Mouse (Mus musculus) large intestine, adult 2 months (tissue): ENCODE results near the gene Amh. TPM values are rescaled to one million over a fixed set of nuclear protein-coding genes. Genes with fewer than 3 reads are reported as not detected.

ENCODE experiments used
- DNase-seq: peaks from one replicate; pipeline ENCODE4 v3.0.0-alpha.2; 2012; ENCODE audit warnings: low read depth, low spot score
- WGBS: fragments of 180-500 bp; shearing (Covaris S2); methylation state at CpG from one replicate; pipeline ENCODE4 v1.1.7; 2018; 5-methylcytosine and 5-hydroxymethylcytosine counted together
- polyA plus RNA-seq: library from polyadenylated mRNA; depleted of rRNA; stranded (reverse); fragments of >200 nt; gene quantifications from 2 replicates; pipeline ENCODE4 v1.2.3, GENCODE M21; 2012; rRNA removed

The Amh gene
- polyA plus RNA-seq: 0.63 and 0.96 TPM in 2 replicates

- 78% methylated on average over 6 of the region's 6 CpGs for WGBS
- DNase-seq: no peak
These were observed at the start of gene Amh for GRCm38 (mm10) chr10:80804916-80805315. Gene Amh, plus strand, starts transcription at chr10:80805243.

- under 1% methylated on average over 75 of the region's 75 CpGs for whole genome bisulfite sequencing
- DNase-seq: no peak
These were observed 49.6 kb upstream of the Amh start for GRCm38 (mm10) chr10:80755291-80756015.

GRCm38 (mm10) chr10:80756099-80756498 is 48.9 kb upstream of the Amh start:
- 10% methylated on average over 3 of the region's 3 CpGs for WGBS
- no peak for DNase-seq

- no peak for DNase-seq
- WGBS: 38% methylated on average over 2 of the region's 2 CpGs
These were observed 48.5 kb upstream of the Amh start for GRCm38 (mm10) chr10:80756509-80756908.

- 49% methylated on average over 4 of the region's 4 CpGs for WGBS
- no peak for DNase-seq
These were observed 48.1 kb upstream of the Amh start for GRCm38 (mm10) chr10:80756967-80757366.

- 16% methylated on average over 5 of the region's 5 CpGs for WGBS
- DNase-seq: no peak
These were observed 47.3 kb upstream of the Amh start for GRCm38 (mm10) chr10:80757717-80758116.

DNA sequence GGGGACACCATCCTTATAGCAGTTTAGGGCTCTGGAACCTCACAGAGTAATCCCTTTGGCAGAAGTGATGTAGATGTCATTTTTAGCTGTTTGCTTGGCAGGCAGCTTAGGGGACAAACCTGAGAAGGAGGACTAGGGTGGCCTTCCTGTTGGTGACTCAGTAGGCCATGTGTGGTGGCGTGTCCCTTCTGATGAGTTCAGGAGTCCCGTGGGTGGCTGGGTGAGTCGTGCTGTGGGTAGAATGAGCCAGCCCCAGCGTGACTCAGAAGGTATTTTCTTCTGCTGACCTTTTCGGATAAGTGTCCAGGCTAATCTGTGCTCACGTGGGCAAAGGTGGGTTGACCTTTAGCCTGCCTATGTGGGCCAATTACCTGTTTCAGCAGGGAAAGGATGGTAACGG is 46.4 kb upstream of the Amh start:
- no peak for DNase-seq
- WGBS: 41% methylated on average over 7 of the region's 7 CpGs

DNA sequence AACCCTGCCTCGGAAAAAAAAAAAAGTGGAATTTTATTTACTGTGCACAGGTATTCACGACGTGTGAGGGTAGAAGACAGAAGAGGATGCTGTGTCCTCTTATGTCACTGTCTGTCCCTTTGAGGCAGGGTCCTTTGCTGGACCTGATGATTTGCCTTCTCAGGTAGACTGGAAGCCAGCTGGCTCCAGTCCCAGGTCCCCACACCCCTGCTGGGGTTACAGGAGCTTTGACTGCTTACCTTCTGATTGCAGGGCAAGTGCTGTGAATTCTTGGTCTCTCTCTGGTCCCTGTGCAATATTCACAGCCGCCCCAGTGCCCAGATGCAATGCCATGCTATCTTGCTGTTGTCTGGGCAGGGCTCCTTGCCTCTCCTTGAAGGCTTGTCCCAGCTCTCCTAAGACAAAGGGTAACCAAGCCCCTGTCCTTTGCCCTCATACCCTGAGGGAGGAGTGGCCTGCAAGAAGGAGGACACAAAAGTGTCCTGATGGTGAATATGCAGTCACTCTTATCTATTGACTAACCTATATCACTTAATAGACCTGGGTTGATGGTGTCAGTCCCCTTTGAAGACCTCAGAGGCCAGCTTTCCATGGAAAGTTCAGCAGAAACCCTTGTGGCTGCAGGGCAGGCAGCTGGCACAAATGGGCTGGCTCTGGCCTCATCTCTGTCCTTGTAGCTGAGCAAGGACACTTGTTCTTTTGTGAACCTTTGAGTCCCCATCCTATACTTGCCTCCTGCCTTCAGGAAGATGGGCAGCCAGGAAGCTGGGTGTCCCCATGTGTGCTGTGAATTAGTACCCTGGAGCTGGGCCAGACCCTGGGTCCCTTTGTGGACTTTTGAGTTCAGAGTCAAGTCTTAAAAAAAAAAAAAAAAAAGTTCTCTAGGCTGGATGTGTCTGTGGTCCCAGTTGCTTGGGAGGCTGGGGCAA is 44.2 kb upstream of the Amh start:
- 55% methylated on average over 4 of the region's 4 CpGs for WGBS

GRCm38 (mm10) chr10:80761821-80762220 is 43.2 kb upstream of the Amh start:
- 54% methylated on average over 3 of the region's 3 CpGs for WGBS
- no peak for DNase-seq

More for the DNA sequence above, 44.2 kb upstream of the Amh start:
- DNase-seq: no peak

DNA sequence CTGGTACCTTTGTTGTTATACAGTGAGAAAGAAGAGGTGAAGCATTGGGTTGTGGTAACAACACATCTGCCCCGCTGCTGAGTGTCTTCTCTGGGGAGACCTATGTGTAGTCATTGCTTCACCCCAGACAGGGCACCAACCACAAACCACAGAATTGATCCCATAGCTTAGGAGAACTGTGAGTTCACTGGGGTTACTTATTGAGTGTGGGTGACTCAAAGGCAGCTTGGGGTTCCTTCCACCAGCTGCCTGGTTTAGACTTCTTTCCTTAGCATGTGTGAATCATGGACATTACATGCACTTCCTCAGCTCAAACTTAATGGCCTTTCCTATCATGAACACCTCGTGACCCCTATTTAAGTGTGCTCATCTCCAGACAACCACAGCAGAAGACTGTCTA is 41.5 kb upstream of the Amh start:
- WGBS: 81% methylated on average over 2 of the region's 2 CpGs
- no peak for DNase-seq

DNA sequence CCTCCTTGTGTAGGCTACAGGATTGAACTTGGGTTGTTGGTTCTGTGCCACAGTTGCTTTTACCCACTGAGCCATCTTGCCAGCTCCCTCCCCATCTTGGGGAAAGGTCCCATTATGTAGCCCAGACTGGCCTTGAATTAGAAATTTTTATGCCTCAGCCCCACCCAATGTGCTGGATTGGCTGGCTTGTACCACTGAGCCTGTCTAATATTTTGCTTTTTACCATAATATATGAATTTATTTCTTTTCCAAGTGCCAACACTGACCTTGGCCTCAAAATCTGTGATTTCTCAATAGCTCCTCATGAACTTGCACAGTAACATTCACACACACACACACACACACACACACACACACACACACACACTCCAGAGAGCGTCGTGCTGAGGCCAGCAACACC is 39.3 kb upstream of the Amh start:
- no peak for DNase-seq
- 66% methylated on average over 2 of the region's 2 CpGs for WGBS

DNA sequence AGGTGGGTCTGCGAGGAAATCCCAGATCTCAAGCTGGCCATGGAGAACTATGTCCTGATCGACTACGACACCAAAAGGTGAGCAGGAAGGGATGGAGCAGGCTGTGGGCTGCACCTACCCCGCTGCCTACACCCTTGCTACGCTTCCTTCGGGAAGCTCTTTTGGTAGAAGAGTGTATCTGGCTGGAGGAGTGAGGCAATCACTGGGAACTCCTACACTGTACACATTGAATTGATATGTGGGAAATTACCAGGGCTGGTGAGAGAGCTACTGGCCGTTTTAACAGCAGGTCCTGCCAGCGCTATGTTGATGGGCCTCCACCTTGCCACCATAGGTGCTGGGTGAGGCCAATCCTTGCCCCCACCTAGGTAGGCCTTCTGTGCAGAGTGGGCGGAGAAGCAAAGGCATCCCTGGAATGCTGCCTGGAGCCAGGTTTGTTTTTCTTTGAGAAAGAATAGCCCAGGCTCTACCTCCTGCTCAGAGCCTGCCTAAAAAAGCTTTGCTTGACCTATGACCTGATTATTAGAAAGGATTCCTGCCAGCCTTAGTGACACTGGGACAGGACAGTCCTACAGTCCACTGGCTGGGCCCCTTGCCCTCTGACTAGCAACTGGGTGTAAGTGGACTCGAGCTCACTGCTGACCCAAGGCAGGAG is 38.8 kb upstream of the Amh start:
- DNase-seq: no peak
- WGBS: 62% methylated on average over 10 of the region's 10 CpGs

DNA sequence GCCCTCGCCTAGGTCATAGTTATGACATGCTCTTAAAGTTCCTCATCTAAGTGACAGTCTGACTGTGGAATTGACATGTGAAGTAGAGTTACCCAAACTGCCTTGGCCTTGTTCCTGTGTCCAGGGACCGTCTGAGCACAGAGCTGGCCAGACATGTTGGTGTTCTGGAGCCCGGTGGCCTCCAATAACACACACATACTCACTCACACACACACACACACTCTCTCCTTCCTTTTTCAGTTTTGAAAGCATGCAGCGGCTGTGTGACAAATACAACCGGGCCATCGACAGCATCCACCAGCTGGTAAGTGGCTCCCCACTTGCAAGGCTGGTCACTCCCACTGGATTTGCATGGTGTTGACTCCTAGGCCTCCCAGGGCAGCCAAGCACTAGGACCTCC is 36.7 kb upstream of the Amh start:
- 85% methylated on average over 6 of the region's 6 CpGs for WGBS
- no peak for DNase-seq

GRCm38 (mm10) chr10:80773816-80774215 is 31.2 kb upstream of the Amh start:
- 80% methylated on average over 5 of the region's 5 CpGs for WGBS
- no peak for DNase-seq

DNA sequence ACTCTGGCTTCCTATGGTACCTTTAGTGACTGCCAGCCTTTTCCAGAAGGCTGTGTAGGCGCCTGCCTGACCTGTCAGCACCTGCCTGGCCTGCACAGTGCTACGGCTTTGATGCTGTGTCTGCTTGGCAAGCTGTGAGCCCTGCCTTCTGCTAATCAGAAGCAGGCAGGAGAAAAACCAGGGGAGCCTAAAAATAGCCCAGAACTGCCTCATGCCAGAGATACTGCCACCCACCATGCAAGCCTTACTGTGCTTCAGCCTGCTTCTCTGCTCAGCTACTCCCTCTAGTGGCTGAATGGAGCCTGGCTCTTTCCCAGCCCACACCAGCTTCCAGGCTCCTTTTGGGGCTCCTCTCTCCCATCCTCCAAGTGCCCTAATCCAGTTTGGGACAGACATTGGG is 30.5 kb upstream of the Amh start:
- 60% methylated on average over 2 of the region's 2 CpGs for WGBS
- DNase-seq: no peak

GRCm38 (mm10) chr10:80774981-80775380 is 30.1 kb upstream of the Amh start:
- DNase-seq: no peak
- 90% methylated on average over 4 of the region's 4 CpGs for WGBS

DNA sequence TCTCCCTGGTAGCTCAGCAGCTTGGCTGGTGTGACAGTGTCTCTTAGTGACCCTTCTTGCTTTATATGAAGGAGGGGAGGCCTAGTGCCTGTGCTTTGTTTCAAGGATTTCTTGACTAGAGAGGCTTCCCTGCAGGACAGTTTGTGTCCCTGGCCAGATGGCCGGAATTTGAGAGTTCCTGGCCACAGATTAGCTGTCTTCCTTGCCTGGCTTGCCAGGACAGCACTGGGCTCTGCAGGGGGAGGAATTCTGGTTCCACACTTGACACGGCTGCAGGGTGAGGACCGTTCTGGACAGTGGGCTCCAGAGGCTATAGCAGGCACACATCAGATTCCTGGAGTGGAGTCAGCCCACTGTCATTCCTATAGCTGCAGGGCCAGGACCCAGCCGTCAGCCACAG is 29.3 kb upstream of the Amh start:
- DNase-seq: no peak
- WGBS: 93% methylated on average over 4 of the region's 4 CpGs

GRCm38 (mm10) chr10:80776358-80776869 is 28.6 kb upstream of the Amh start:
- DNase-seq: no peak
- 82% methylated on average over 6 of the region's 6 CpGs for WGBS

DNA sequence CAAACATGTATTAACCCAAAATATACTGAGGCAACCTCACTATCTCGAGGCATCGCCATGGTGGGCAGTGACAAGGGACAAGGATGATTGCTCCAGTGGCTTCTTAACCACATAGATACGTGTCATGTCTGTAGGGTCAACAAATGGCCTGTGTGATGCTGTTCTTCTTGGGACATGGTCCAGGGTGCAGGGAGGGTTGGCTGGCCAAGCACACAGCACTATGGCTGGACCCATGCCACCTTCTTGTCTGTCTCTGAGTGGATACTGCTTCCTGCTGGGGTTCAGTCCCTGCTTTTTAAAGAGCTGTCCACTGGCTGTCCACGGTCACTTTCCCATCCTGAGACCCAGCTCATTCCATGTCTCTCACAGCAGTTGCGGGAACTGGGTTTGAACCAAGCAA is 27.9 kb upstream of the Amh start:
- WGBS: 90% methylated on average over 5 of the region's 5 CpGs
- DNase-seq: no peak

GRCm38 (mm10) chr10:80779565-80779964 is 25.5 kb upstream of the Amh start:
- no peak for DNase-seq
